In genomic region chr16:32858356-32858755, GRCm38 (mm10) we compare ENCODE assay signal across 12 mouse cellular contexts. TPM values are rescaled to one million over a fixed set of nuclear protein-coding genes. Genes with fewer than 3 reads are reported as not detected.
A peak's percentile ranks its signal among the peaks of the same experiment; 100 is the strongest.
DNase-seq lines count a peak whose midpoint lies in the region; ATAC-seq lines count a peak whose summit lies in the region.
"Had no signal": no experiment of that assay in that cellular context is flagged by ENCODE, and none has a peak within 500 bp of the region (broad histone marks: within the 10 kb centered on the region; RNA-seq: fewer than 3 reads in every experiment).

No protein-coding gene starts in this region.

- peak overlapping the region; percentile 31; the same call in 1 of the 2 replicates for H3K27ac ChIP-seq in lung, embryonic 15.5 days
- H3K27ac ChIP-seq in heart, embryonic 13.5 days (replicated peaks), result peak overlapping the region; percentile 96
- peak overlapping the region; percentile 75; the same call in 1 of the 2 replicates for H3K27ac ChIP-seq in stomach, embryonic 15.5 days

- no peak overlapping the region for H3K9ac ChIP-seq in lung, embryonic 15.5 days
- peak overlapping the region; percentile 55 for H3K9ac ChIP-seq in heart, embryonic 13.5 days
- H3K9ac ChIP-seq in stomach, embryonic 15.5 days, result no peak overlapping the region

- intact Hi-C loops in gastrocnemius, postnatal 14 days (cut with DNase I; ENCODE audit: low total_unique reads), result no loop called here
- intact Hi-C loops in left cerebral cortex, postnatal 4 days (cut with DNase I), result no loop called here

- 47% methylated on average over 4 of the region's 4 CpGs for WGBS in lung, embryonic 15.5 days
- 29% methylated on average over 4 of the region's 4 CpGs for WGBS in heart, embryonic 13.5 days
- WGBS in stomach, embryonic 15.5 days, result 58% methylated on average over 4 of the region's 4 CpGs

- no peak overlapping the region for H3K4me2 ChIP-seq in lung, embryonic 15.5 days
- H3K4me2 ChIP-seq in heart, embryonic 13.5 days, result peak overlapping the region; percentile 41
- no peak overlapping the region for H3K4me2 ChIP-seq in stomach, embryonic 15.5 days

- H3K9me3 ChIP-seq in lung, embryonic 15.5 days, result no peaks in the 10 kb centered on the region
- no peaks in the 10 kb centered on the region for H3K9me3 ChIP-seq in heart, embryonic 13.5 days
- no peaks in the 10 kb centered on the region for H3K9me3 ChIP-seq in stomach, embryonic 15.5 days

- H3K36me3 ChIP-seq in lung, embryonic 15.5 days, result peaks cover 3% of the 10 kb centered on the region; the same call in 1 of the 2 replicates
- peaks cover 31% of the 10 kb centered on the region for H3K36me3 ChIP-seq in heart, embryonic 13.5 days
- H3K36me3 ChIP-seq in stomach, embryonic 15.5 days, result 0 out of 2 replicates have a peak, but pooled peaks cover 2% of the 10 kb centered on the region

- no peaks in the 10 kb centered on the region for H3K27me3 ChIP-seq in lung, embryonic 15.5 days
- no peaks in the 10 kb centered on the region for H3K27me3 ChIP-seq in heart, embryonic 13.5 days (replicated peaks)
- H3K27me3 ChIP-seq in stomach, embryonic 15.5 days (replicated peaks), result no peaks in the 10 kb centered on the region

- peak; percentile 20 for DNase-seq in gastrocnemius, postnatal 14 days
- DNase-seq in gastrocnemius, postnatal 10 days, result no peak
- DNase-seq in lung, postnatal 14 days, result no peak
- no peak for DNase-seq in ovary, adult 18-20 months (ENCODE audit: low spot score)
- no peak for DNase-seq in left cerebral cortex, postnatal 4 days
- DNase-seq: kidney, adult 11 months had no signal

- no peak overlapping the region for H3K4me3 ChIP-seq in lung, embryonic 15.5 days
- H3K4me3 ChIP-seq in heart, embryonic 13.5 days, result no peak overlapping the region
- no peak overlapping the region for H3K4me3 ChIP-seq in stomach, embryonic 15.5 days (replicated peaks)

- no peak for ATAC-seq in lung, embryonic 15.5 days (ENCODE audit: borderline replicate concordance, extremely low read depth, low FRiP score, low TSS enrichment)
- ATAC-seq in heart, embryonic 13.5 days (ENCODE audit: extremely low read depth, insufficient number of reproducible peaks, low FRiP score, low TSS enrichment), result no peak
- ATAC-seq in stomach, embryonic 15.5 days (ENCODE audit: insufficient read depth, low FRiP score, low read depth), result no peak
- ATAC-seq: CD4-positive, CD25-positive, alpha-beta regulatory T cell, adult 4 months had no signal

- 0 out of 2 replicates have a peak, but pooled peaks cover 8% of the 10 kb centered on the region for H3K4me1 ChIP-seq in lung, embryonic 15.5 days
- H3K4me1 ChIP-seq in heart, embryonic 13.5 days, result peaks cover 63% of the 10 kb centered on the region
- 0 out of 2 replicates have a peak, but pooled peaks cover 9% of the 10 kb centered on the region for H3K4me1 ChIP-seq in stomach, embryonic 15.5 days

RNA-seq across cellular contexts. Expression of gene Fyttd1, which starts 18.9 kb away (rescaled TPM):
- total RNA-seq in gastrocnemius, postnatal 14 days (2021), result 100 to 1,000 TPM; 108 to 111 TPM
- total RNA-seq in gastrocnemius, postnatal 10 days (2021), result 100 to 1,000 TPM; 134 to 138 TPM
- polyA plus RNA-seq in lung, embryonic 15.5 days (2015; fragmentation: Nextera tagmentation; extraction: Ambion mirVana), result 92.4 and 101 TPM in 2 replicates
- 102 and 116 TPM in 2 replicates for polyA plus RNA-seq in heart, embryonic 13.5 days (2015; fragmentation: Nextera tagmentation; extraction: Ambion mirVana)
- polyA plus RNA-seq in stomach, embryonic 15.5 days (2015; fragmentation: Nextera tagmentation; extraction: Ambion mirVana), result 77.5 and 85.7 TPM in 2 replicates
- 100 to 1,000 TPM; 120 to 139 TPM for total RNA-seq in left cerebral cortex, postnatal 4 days (2021)

RNA-seq across cellular contexts. Expression of gene Rubcn, which starts 19.2 kb away (rescaled TPM):
- total RNA-seq in gastrocnemius, postnatal 14 days (2021), result 10 to 100 TPM; 28.8 to 30.0 TPM
- 10 to 100 TPM; 33.5 to 38.6 TPM for total RNA-seq in gastrocnemius, postnatal 10 days (2021)
- 18.2 and 18.8 TPM in 2 replicates for polyA plus RNA-seq in lung, embryonic 15.5 days (2015; fragmentation: Nextera tagmentation; extraction: Ambion mirVana)
- 24.2 and 26.5 TPM in 2 replicates for polyA plus RNA-seq in heart, embryonic 13.5 days (2015; fragmentation: Nextera tagmentation; extraction: Ambion mirVana)
- 16.5 and 17.1 TPM in 2 replicates for polyA plus RNA-seq in stomach, embryonic 15.5 days (2015; fragmentation: Nextera tagmentation; extraction: Ambion mirVana)
- total RNA-seq in left cerebral cortex, postnatal 4 days (2021), result 10 to 100 TPM; 72.4 to 78.3 TPM

RNA-seq across cellular contexts. Expression of gene Smbd1, which starts 48.1 kb away (rescaled TPM):
- total RNA-seq in gastrocnemius, postnatal 14 days (2021), result not detected
- total RNA-seq in gastrocnemius, postnatal 10 days (2021), result not detected
- not detected in 2 replicates for polyA plus RNA-seq in lung, embryonic 15.5 days (2015; fragmentation: Nextera tagmentation; extraction: Ambion mirVana)
- not detected in 2 replicates for polyA plus RNA-seq in heart, embryonic 13.5 days (2015; fragmentation: Nextera tagmentation; extraction: Ambion mirVana)
- 0.27 TPM in 1 of 2 replicates, not detected in the other for polyA plus RNA-seq in stomach, embryonic 15.5 days (2015; fragmentation: Nextera tagmentation; extraction: Ambion mirVana)
- not detected for total RNA-seq in left cerebral cortex, postnatal 4 days (2021)
- total RNA-seq: monocyte, adult 5-6 weeks had no signal
- polyA plus RNA-seq: CD4-positive, CD25-positive, alpha-beta regulatory T cell, adult 4 months; liver, embryonic 16.5 days had no signal

RNA-seq across cellular contexts. Expression of gene Lrch3, which starts 55.5 kb away (rescaled TPM):
- 10 to 100 TPM; 18.1 to 21.7 TPM for total RNA-seq in gastrocnemius, postnatal 14 days (2021)
- total RNA-seq in gastrocnemius, postnatal 10 days (2021), result 10 to 100 TPM; 21.3 to 26.4 TPM
- 20.4 and 21.6 TPM in 2 replicates for polyA plus RNA-seq in lung, embryonic 15.5 days (2015; fragmentation: Nextera tagmentation; extraction: Ambion mirVana)
- polyA plus RNA-seq in heart, embryonic 13.5 days (2015; fragmentation: Nextera tagmentation; extraction: Ambion mirVana), result 14.2 and 16.4 TPM in 2 replicates
- 16.9 TPM in 2 replicates for polyA plus RNA-seq in stomach, embryonic 15.5 days (2015; fragmentation: Nextera tagmentation; extraction: Ambion mirVana)
- total RNA-seq in left cerebral cortex, postnatal 4 days (2021), result 10 to 100 TPM; 46.9 to 47.9 TPM

Comparison
In these comparisons a context has a peak if more than half of its experiments do, and no peak if none do; other contexts are left out.
1. H3K27ac ChIP-seq: peak in every context shown above with its lines; median percentile 96 in heart, embryonic 13.5 days; 75 in stomach, embryonic 15.5 days; 31 in lung, embryonic 15.5 days.